Mouse (Mus musculus): ENCODE results near the gene Klhdc8b. TPM values are rescaled to one million over a fixed set of nuclear protein-coding genes. Genes with fewer than 3 reads are reported as not detected.

Gene Klhdc8b
- total RNA-seq, 2 experiments from 2014 or later = 13.4 to 15.3 TPM

GRCm38 (mm10) chr9:108483051-108483790 lies 21.8 kb upstream of the Klhdc8b start:
- DNase-seq (ENCODE audit: low spot score in 2 of 2) = no peak

GRCm38 (mm10) chr9:108481520-108482210 lies 20.3 kb upstream of the Klhdc8b start:
- no peak for DNase-seq (ENCODE audit: low spot score in 2 of 2)

- DNase-seq (ENCODE audit: low spot score in 2 of 2) = no peak
Observed at GRCm38 (mm10) chr9:108480813-108481519, 19.6 kb upstream of the Klhdc8b start.

GRCm38 (mm10) chr9:108479721-108480351 lies 18.5 kb upstream of the Klhdc8b start, which contains the start of gene Lamb2:
Lamb2 (plus strand) TSS chr9:108479736.
- peak in 1 of 2 experiments; percentile 35 for DNase-seq (ENCODE audit: low spot score in 2 of 2)

- peak in 1 of 2 experiments; percentile 33 for DNase-seq (ENCODE audit: low spot score in 2 of 2)
Observed at GRCm38 (mm10) chr9:108479241-108479640, 17.9 kb upstream of the Klhdc8b start.

GRCm38 (mm10) chr9:108478638-108479156 lies 17.3 kb upstream of the Klhdc8b start:
- peak; percentile 80 to 89 for DNase-seq (ENCODE audit: low spot score in 2 of 2)

GRCm38 (mm10) chr9:108474528-108474927 lies 13.1 kb upstream of the Klhdc8b start:
- DNase-seq (ENCODE audit: low spot score in 2 of 2) = no peak

- DNase-seq (ENCODE audit: low spot score in 2 of 2) = no peak
Observed at GRCm38 (mm10) chr9:108469845-108470244, 8.5 kb upstream of the Klhdc8b start.

GRCm38 (mm10) chr9:108469430-108469829 lies 8.0 kb upstream of the Klhdc8b start:
- DNase-seq (ENCODE audit: low spot score in 2 of 2) = no peak

GRCm38 (mm10) chr9:108466219-108466618 lies 4.8 kb upstream of the Klhdc8b start:
- no peak for DNase-seq (ENCODE audit: low spot score in 2 of 2)

GRCm38 (mm10) chr9:108463713-108464112 lies 2.3 kb upstream of the Klhdc8b start:
- no peak for DNase-seq (ENCODE audit: low spot score in 2 of 2)

- no peak for DNase-seq (ENCODE audit: low spot score in 2 of 2)
Observed at GRCm38 (mm10) chr9:108462192-108462591, 811 bp upstream of the Klhdc8b start.

- DNase-seq (ENCODE audit: low spot score in 2 of 2) = no peak
Observed at GRCm38 (mm10) chr9:108461675-108462074, 294 bp upstream of the Klhdc8b start.

- DNase-seq (ENCODE audit: low spot score in 2 of 2) = peak; percentile 77 to 83
Observed at GRCm38 (mm10) chr9:108460319-108461178, 832 bp downstream of the Klhdc8b start, which contains the start of gene Ccdc71. Ccdc71 (plus strand) TSS chr9:108460527.

- no peak for DNase-seq (ENCODE audit: low spot score in 2 of 2)
Observed at GRCm38 (mm10) chr9:108459939-108460318, 1.5 kb downstream of the Klhdc8b start.

- DNase-seq (ENCODE audit: low spot score in 2 of 2) = no peak
Observed at GRCm38 (mm10) chr9:108456953-108457352, 4.4 kb downstream of the Klhdc8b start.

- no peak for DNase-seq (ENCODE audit: low spot score in 2 of 2)
Observed at GRCm38 (mm10) chr9:108455747-108456571, 5.4 kb downstream of the Klhdc8b start.

- no peak for DNase-seq (ENCODE audit: low spot score in 2 of 2)
Observed at GRCm38 (mm10) chr9:108454429-108454828, 7.0 kb downstream of the Klhdc8b start.

- no peak for DNase-seq (ENCODE audit: low spot score in 2 of 2)
Observed at GRCm38 (mm10) chr9:108453458-108453857, 7.9 kb downstream of the Klhdc8b start.

Data from gastrocnemius, postnatal 4 days (tissue).